Mouse (Mus musculus): ENCODE data around the gene Zdhhc1. TPM values are rescaled to one million over a fixed set of nuclear protein-coding genes. Genes with fewer than 3 reads are reported as not detected.

Gene Zdhhc1
- polyA plus RNA-seq, 1 experiment from 2014 or later, result 38.4 TPM

DNA sequence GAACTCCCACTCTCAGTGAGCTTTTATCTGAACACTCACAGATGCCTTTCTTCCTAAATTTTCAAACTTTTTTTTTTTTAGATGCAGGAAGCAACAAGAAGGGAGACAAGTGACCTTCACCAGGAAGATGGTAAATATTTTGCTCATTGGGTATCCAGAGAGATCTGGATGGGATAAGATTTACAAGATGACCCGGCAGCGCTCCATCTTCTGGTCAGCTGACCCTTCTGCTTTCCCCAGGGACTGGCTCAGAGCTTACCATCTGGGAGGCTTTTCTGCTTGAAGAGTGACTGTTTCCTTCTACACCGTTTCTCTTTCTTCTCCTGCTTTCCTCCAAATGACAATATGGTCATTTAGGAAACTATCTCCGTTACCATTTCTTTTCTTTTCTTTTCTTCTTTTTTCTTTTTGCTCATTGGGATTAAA, 50.6 kb downstream of the Zdhhc1 start:
- Histone ChIP-seq H3K4me1 (ENCODE audit: control insufficient read depth, insufficient read depth, low read length) (peaks cover 12% of the 10 kb centered on the region), H3K9me3 (replicated peaks; ENCODE audit: control insufficient read depth, low read length, poor library complexity, severe bottlenecking) (no peaks in the 10 kb centered on the region), H3K4me2 (ENCODE audit: low read length) (peak overlapping the region; percentile 25), H3K36me3 (ENCODE audit: control insufficient read depth, insufficient read depth, low read length) (no peaks in the 10 kb centered on the region), H3K4me3 (ENCODE audit: low read depth, low read length) (no peak overlapping the region), H3K9ac (ENCODE audit: low read depth, low read length) (no peak overlapping the region), H3K27me3 (ENCODE audit: control insufficient read depth, insufficient read depth, low read depth, low read length) (no peaks in the 10 kb centered on the region), H3K27ac (ENCODE audit: low read length) (peak overlapping the region; percentile 51)
- peak; percentile 42; the same call in 1 of the 2 replicates for ATAC-seq
- WGBS, result 5% methylated on average over 4 of the region's 4 CpGs

GRCm38 (mm10) chr8:105445296-105446126, 51.2 kb downstream of the Zdhhc1 start:
- ATAC-seq, result peak; percentile 90
- H3K9me3 ChIP-seq (replicated peaks; ENCODE audit: control insufficient read depth, low read length, poor library complexity, severe bottlenecking), result no peaks in the 10 kb centered on the region
- 0 out of 2 replicates have a peak overlapping the region, but pooled peaks have one; percentile 14 for H3K9ac ChIP-seq (ENCODE audit: low read depth, low read length)
- peaks cover 12% of the 10 kb centered on the region for H3K4me1 ChIP-seq (ENCODE audit: control insufficient read depth, insufficient read depth, low read length)
- H3K4me2 ChIP-seq (ENCODE audit: low read length), result peak overlapping the region; percentile 25
- peak overlapping the region; percentile 51 for H3K27ac ChIP-seq (ENCODE audit: low read length)
- no peak overlapping the region for H3K4me3 ChIP-seq (ENCODE audit: low read depth, low read length)
- H3K36me3 ChIP-seq (ENCODE audit: control insufficient read depth, insufficient read depth, low read length), result no peaks in the 10 kb centered on the region
- no peaks in the 10 kb centered on the region for H3K27me3 ChIP-seq (ENCODE audit: control insufficient read depth, insufficient read depth, low read depth, low read length)
- WGBS, result 10% methylated on average over 11 of the region's 11 CpGs

DNA sequence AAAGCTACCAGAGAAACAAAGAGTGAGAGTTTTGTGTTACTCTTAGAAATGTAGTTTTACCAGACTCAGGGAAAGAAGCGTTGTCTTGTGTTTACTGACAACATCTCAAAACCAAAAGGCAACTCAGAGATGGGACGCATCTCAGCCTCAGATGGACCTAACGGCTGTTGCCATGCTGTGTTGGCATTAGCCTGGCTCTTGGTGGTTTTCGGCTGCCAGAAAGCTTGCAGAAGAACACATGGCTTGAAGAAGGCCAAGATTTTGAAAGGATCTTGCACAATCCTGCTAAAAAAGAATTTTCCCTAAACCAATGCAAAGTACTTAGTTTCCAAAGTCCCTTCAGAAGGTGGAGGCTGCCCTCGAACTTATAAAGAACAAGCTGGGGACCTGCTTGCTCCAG, 54.0 kb downstream of the Zdhhc1 start:
- Histone ChIP-seq H3K4me3 (ENCODE audit: low read depth, low read length) (no peak overlapping the region), H3K9me3 (replicated peaks; ENCODE audit: control insufficient read depth, low read length, poor library complexity, severe bottlenecking) (no peaks in the 10 kb centered on the region), H3K27ac (ENCODE audit: low read length) (no peak overlapping the region), H3K27me3 (ENCODE audit: control insufficient read depth, insufficient read depth, low read depth, low read length) (no peaks in the 10 kb centered on the region), H3K4me1 (ENCODE audit: control insufficient read depth, insufficient read depth, low read length) (peaks cover 16% of the 10 kb centered on the region), H3K36me3 (ENCODE audit: control insufficient read depth, insufficient read depth, low read length) (no peaks in the 10 kb centered on the region), H3K4me2 (ENCODE audit: low read length) (no peak overlapping the region), H3K9ac (ENCODE audit: low read depth, low read length) (no peak overlapping the region)
- ATAC-seq, result no peak
- whole genome bisulfite sequencing, result 96% methylated on average over 5 of the region's 5 CpGs

DNA sequence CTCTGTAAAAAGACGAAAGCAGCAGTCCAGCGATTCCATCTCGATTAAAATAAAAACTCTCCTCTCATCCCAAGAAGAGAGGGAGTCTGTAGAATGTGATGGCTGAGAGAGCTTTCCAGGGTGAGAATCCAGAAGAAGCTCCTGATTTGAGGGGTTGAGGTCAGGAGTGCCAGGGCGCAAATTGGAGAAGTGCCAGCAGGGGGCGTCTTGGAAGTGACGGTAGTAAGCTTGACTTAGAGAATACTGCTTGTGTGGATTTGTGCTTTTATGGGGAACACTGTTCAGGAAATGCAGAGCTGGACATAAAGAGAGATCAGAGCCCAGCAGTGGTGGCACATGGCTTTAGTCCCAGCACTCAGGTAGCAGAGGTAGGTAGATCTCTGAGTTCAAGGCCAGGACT, 55.3 kb downstream of the Zdhhc1 start:
- Histone ChIP-seq H3K4me3 (ENCODE audit: low read depth, low read length) (no peak overlapping the region), H3K36me3 (ENCODE audit: control insufficient read depth, insufficient read depth, low read length) (no peaks in the 10 kb centered on the region), H3K4me1 (ENCODE audit: control insufficient read depth, insufficient read depth, low read length) (peaks cover 16% of the 10 kb centered on the region), H3K9me3 (replicated peaks; ENCODE audit: control insufficient read depth, low read length, poor library complexity, severe bottlenecking) (no peaks in the 10 kb centered on the region), H3K4me2 (ENCODE audit: low read length) (no peak overlapping the region), H3K27me3 (ENCODE audit: control insufficient read depth, insufficient read depth, low read depth, low read length) (no peaks in the 10 kb centered on the region), H3K27ac (ENCODE audit: low read length) (no peak overlapping the region), H3K9ac (ENCODE audit: low read depth, low read length) (no peak overlapping the region)
- WGBS, result 5% methylated on average over 6 of the region's 6 CpGs
- ATAC-seq, result no peak

DNA sequence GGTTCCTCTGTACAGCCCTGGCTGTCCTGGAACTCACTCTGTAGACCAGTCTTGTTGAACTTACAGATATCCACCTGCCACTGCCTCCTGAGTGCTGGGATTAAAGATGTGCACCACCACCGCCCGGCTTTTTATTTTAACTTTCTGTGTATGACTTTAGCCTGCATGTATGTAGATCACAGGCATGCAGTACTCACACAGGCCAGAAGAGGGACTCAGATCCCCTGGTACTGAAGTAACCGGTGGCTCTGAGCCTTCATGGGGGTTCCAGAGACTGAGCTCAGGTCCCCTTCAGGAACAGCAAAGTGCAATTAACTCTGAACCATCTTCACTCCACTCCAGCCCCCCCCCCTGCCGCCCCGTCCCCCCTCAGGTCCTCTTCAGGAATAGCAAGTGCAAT, 57.8 kb downstream of the Zdhhc1 start:
- Histone ChIP-seq H3K9ac (ENCODE audit: low read depth, low read length) (no peak overlapping the region), H3K36me3 (ENCODE audit: control insufficient read depth, insufficient read depth, low read length) (no peaks in the 10 kb centered on the region), H3K9me3 (replicated peaks; ENCODE audit: control insufficient read depth, low read length, poor library complexity, severe bottlenecking) (no peaks in the 10 kb centered on the region), H3K4me2 (ENCODE audit: low read length) (no peak overlapping the region), H3K27ac (ENCODE audit: low read length) (no peak overlapping the region), H3K4me1 (ENCODE audit: control insufficient read depth, insufficient read depth, low read length) (peaks cover 3% of the 10 kb centered on the region), H3K27me3 (ENCODE audit: control insufficient read depth, insufficient read depth, low read depth, low read length) (no peaks in the 10 kb centered on the region), H3K4me3 (ENCODE audit: low read depth, low read length) (no peak overlapping the region)
- 48% methylated on average over 5 of the region's 5 CpGs for WGBS
- ATAC-seq, result no peak

DNA sequence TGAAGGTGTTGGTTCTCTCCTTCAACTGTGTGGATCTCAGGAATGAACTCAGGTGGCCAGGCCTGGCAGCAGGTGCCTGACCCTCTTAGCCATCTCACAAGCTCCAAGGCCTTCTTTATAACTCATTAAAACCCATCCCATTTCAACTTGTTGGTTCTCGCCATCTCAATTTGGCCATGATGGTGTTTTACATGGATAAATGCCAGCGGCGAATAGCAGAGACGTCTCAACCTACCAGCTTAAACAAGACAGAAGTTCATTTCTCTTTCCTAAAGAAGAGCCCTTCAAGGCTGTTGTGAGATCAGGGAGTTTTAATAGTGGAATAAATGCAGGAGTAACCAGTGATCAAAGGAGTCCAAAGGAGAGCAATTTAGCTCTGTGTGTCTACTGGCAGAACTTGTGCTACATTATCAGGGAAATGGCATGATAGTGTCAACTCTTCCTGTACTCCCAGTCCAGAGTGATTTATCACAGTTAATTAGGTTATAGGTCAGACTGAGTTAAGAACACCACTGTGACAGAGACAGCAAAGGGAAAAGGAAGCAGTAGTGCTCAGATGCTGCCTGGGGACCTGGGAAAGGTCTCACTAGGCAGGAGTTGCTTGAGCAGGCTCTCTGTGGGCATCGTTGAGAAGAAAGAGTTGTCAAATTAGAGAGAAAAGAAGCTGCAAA, 59.5 kb downstream of the Zdhhc1 start:
- Histone ChIP-seq H3K9me3 (replicated peaks; ENCODE audit: control insufficient read depth, low read length, poor library complexity, severe bottlenecking) (no peaks in the 10 kb centered on the region), H3K4me1 (ENCODE audit: control insufficient read depth, insufficient read depth, low read length) (peaks cover 10% of the 10 kb centered on the region), H3K9ac (ENCODE audit: low read depth, low read length) (no peak overlapping the region), H3K4me3 (ENCODE audit: low read depth, low read length) (no peak overlapping the region), H3K27ac (ENCODE audit: low read length) (no peak overlapping the region), H3K36me3 (ENCODE audit: control insufficient read depth, insufficient read depth, low read length) (no peaks in the 10 kb centered on the region), H3K27me3 (ENCODE audit: control insufficient read depth, insufficient read depth, low read depth, low read length) (no peaks in the 10 kb centered on the region), H3K4me2 (ENCODE audit: low read length) (no peak overlapping the region)
- ATAC-seq, result no peak
- 86% methylated on average over 5 of the region's 5 CpGs for WGBS

- H3K36me3 ChIP-seq (ENCODE audit: control insufficient read depth, insufficient read depth, low read length), result no peaks in the 10 kb centered on the region
- no peak overlapping the region for H3K27ac ChIP-seq (ENCODE audit: low read length)
- H3K9ac ChIP-seq (ENCODE audit: low read depth, low read length), result no peak overlapping the region
- H3K4me1 ChIP-seq (ENCODE audit: control insufficient read depth, insufficient read depth, low read length), result peaks cover 15% of the 10 kb centered on the region
- 72% methylated on average over 5 of the region's 5 CpGs for WGBS
- H3K27me3 ChIP-seq (ENCODE audit: control insufficient read depth, insufficient read depth, low read depth, low read length), result no peaks in the 10 kb centered on the region
- no peak overlapping the region for H3K4me2 ChIP-seq (ENCODE audit: low read length)
- no peak for ATAC-seq
- no peaks in the 10 kb centered on the region for H3K9me3 ChIP-seq (replicated peaks; ENCODE audit: control insufficient read depth, low read length, poor library complexity, severe bottlenecking)
- H3K4me3 ChIP-seq (ENCODE audit: low read depth, low read length), result no peak overlapping the region
Observed at GRCm38 (mm10) chr8:105436218-105436617, 60.5 kb downstream of the Zdhhc1 start.

GRCm38 (mm10) chr8:105434136-105434535, 62.6 kb downstream of the Zdhhc1 start:
- no peak for ATAC-seq
- no peak overlapping the region for H3K27ac ChIP-seq (ENCODE audit: low read length)

DNA sequence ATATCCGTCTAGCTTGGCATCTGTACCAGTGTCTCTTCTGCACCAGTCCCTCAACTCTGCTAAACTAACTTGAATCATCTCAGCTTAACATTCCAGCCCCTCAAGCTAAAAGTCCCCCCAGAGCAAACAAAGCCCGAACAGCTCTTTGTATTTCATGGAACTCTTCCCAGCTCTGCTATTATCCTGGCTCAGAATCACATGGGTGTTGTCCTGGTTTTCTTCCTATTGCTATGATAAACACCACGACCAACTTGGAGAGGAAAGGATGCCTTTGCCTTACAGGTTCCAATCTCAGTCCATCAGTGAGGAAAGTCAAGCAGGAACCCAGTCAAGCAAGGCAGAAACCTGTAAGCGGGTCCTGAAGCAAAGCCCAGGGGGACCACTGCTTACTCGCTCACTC, 63.2 kb downstream of the Zdhhc1 start:
- Histone ChIP-seq H3K4me2 (ENCODE audit: low read length) (no peak overlapping the region), H3K4me1 (ENCODE audit: control insufficient read depth, insufficient read depth, low read length) (peaks cover 12% of the 10 kb centered on the region), H3K4me3 (ENCODE audit: low read depth, low read length) (no peak overlapping the region), H3K9ac (ENCODE audit: low read depth, low read length) (no peak overlapping the region), H3K27ac (ENCODE audit: low read length) (no peak overlapping the region), H3K36me3 (ENCODE audit: control insufficient read depth, insufficient read depth, low read length) (no peaks in the 10 kb centered on the region), H3K9me3 (replicated peaks; ENCODE audit: control insufficient read depth, low read length, poor library complexity, severe bottlenecking) (no peaks in the 10 kb centered on the region), H3K27me3 (ENCODE audit: control insufficient read depth, insufficient read depth, low read depth, low read length) (no peaks in the 10 kb centered on the region)
- no peak for ATAC-seq
- WGBS, result 22% methylated on average over 5 of the region's 5 CpGs

More at GRCm38 (mm10) chr8:105434136-105434535, 62.6 kb downstream of the Zdhhc1 start:
- Histone ChIP-seq H3K9ac (ENCODE audit: low read depth, low read length) (no peak overlapping the region), H3K4me2 (ENCODE audit: low read length) (no peak overlapping the region), H3K27me3 (ENCODE audit: control insufficient read depth, insufficient read depth, low read depth, low read length) (no peaks in the 10 kb centered on the region), H3K4me1 (ENCODE audit: control insufficient read depth, insufficient read depth, low read length) (peaks cover 12% of the 10 kb centered on the region), H3K36me3 (ENCODE audit: control insufficient read depth, insufficient read depth, low read length) (no peaks in the 10 kb centered on the region), H3K9me3 (replicated peaks; ENCODE audit: control insufficient read depth, low read length, poor library complexity, severe bottlenecking) (no peaks in the 10 kb centered on the region), H3K4me3 (ENCODE audit: low read depth, low read length) (no peak overlapping the region)
- WGBS, result 58% methylated on average over 5 of the region's 5 CpGs

All from midbrain, embryonic 16.5 days (tissue).